Mouse (Mus musculus) spleen, adult 10 weeks (tissue): ENCODE results near the gene Adarb2. TPM values are rescaled to one million over a fixed set of nuclear protein-coding genes. Genes with fewer than 3 reads are reported as not detected.

ENCODE experiments used
- polyA plus RNA-seq: library from polyadenylated mRNA; stranded (reverse); fragments of 350-450 nt; fragmentation: Illumina TruSeq; extraction: RNeasy Lipid Tissue Mini Kit (QIAGEN cat#74804); gene quantifications from one replicate; pipeline ENCODE4 v1.2.3, GENCODE M21; 2015; ENCODE audit warnings: low replicate concordance; ENCODE audit not compliant: insufficient read depth

Adarb2 gene
- polyA plus RNA-seq, result 0.10 TPM

DNA sequence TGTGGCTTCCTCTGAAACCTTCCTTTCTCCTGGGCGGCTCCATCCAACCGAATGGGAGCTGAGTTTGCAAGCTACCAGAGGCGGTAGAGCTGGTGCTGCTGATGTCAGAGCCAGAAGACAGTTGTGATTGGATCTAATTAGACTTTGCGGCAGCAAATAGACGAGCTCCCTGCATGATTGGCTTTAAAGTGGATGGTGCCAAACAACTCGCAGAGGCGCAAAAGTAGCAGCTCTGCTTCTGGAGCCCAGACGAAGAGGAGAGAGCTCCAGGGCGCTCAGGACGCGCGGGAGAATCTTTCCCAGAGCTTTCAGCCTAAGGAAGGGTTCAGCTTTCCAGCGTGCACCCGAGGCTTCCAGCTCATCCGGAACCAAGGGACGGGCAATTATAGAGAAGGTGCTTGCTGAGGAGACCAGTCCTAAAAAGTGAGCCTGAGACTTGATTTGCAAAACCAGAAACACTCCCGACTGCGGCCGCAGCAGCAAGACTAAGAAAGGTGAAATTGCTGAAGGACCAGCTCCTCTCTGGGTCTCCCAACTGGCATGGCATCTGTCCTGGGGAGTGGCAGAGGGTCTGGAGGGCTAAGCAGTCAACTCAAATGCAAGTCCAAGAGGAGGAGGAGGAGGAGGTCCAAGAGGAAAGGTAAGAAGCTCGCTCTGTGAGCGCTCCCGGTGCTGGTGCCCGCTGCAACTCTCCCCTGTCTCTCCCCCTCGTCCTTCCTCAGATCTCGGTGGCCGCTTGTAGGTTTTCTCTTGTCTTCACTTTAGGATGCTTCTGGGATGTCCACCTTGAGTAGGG, at the start of gene Adarb2:
TSS of gene Adarb2 (plus strand) at position 186 of the 796 bp plus-strand sequence.

